ENCODE assay signal across 20 mouse cellular contexts in genomic region chr6:90775606-90776005, GRCm38 (mm10).
"Had no signal": no experiment of that assay in that cellular context is flagged by ENCODE, and none has a peak within 500 bp of the region (broad histone marks: within the 10 kb centered on the region; RNA-seq: fewer than 3 reads in every experiment).

No protein-coding gene starts in this region.

- H3K36me3 ChIP-seq: lung, embryonic 15.5 days; neural tube, embryonic 15.5 days; stomach, embryonic 15.5 days had no signal

- H3K4me3 ChIP-seq: lung, embryonic 15.5 days; midbrain, embryonic 10.5 days; midbrain, embryonic 12.5 days; myocyte; neural tube, embryonic 13.5 days; neural tube, embryonic 15.5 days; stomach, embryonic 15.5 days had no signal

- H3K27me3 ChIP-seq: lung, embryonic 15.5 days; midbrain, embryonic 12.5 days; neural tube, embryonic 13.5 days; neural tube, embryonic 15.5 days; stomach, embryonic 15.5 days had no signal

- DNase-seq: liver, postnatal 0 days; lung, adult 2 months; lung, postnatal 14 days; lung, postnatal 36 days; midbrain, embryonic 14.5 days; right cerebral cortex, postnatal 14 days; thymus, adult 2 months; thymus, postnatal 25 days; thymus, postnatal 4 days had no signal

- H3K27ac ChIP-seq: lung, embryonic 15.5 days; macrophage; midbrain, embryonic 10.5 days; midbrain, embryonic 12.5 days; neural tube, embryonic 13.5 days; neural tube, embryonic 15.5 days; stomach, embryonic 15.5 days; stomach, postnatal 0 days had no signal

- ATAC-seq: liver, postnatal 0 days; lung, postnatal 0 days; midbrain, embryonic 16.5 days had no signal

- H3K9me3 ChIP-seq: lung, embryonic 15.5 days; midbrain, embryonic 10.5 days; midbrain, embryonic 12.5 days; neural tube, embryonic 13.5 days; neural tube, embryonic 15.5 days; stomach, embryonic 15.5 days had no signal

- H3K4me1 ChIP-seq: lung, embryonic 15.5 days; stomach, embryonic 15.5 days had no signal

- H3K9ac ChIP-seq: liver, postnatal 0 days; lung, embryonic 15.5 days; midbrain, embryonic 12.5 days; neural tube, embryonic 13.5 days; neural tube, embryonic 15.5 days; stomach, embryonic 15.5 days had no signal

- H3K4me2 ChIP-seq: lung, embryonic 15.5 days; midbrain, embryonic 12.5 days; neural tube, embryonic 13.5 days; neural tube, embryonic 15.5 days; stomach, embryonic 15.5 days had no signal
